Mouse (Mus musculus): Measurements from ENCODE around the gene Zc3hav1. TPM values are rescaled to one million over a fixed set of nuclear protein-coding genes. Genes with fewer than 3 reads are reported as not detected.

Gene Zc3hav1
- polyA plus RNA-seq, 1 experiment from 2014 or later = 1.7 TPM

DNA sequence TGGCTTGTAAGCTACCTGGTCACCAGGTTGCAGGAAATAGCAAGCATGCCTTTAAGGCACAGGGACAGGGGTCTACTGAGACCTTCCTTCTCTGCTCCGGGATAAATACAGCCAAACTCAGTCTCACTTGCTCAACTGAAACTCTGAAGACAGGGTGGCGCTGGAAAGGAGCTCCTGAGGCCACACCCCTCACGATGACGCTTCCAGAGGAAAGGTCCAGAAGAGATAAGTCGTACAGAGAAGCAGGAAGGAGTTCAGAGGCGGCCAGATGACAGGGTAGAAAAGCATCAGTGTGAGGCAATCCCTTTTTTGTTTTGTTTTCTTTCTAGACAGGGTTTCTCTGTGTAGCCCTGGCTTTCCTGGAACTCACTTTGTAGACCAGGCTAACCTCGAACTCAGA lies 8.6 kb downstream of the Zc3hav1 start:
- H3K9me3 ChIP-seq (ENCODE audit: control insufficient read depth, low read length) = no peaks in the 10 kb centered on the region
- H3K9ac ChIP-seq (ENCODE audit: low read depth, low read length) = no peak overlapping the region
- WGBS = 58% methylated on average over 7 of the region's 7 CpGs
- H3K4me1 ChIP-seq (replicated peaks; ENCODE audit: control insufficient read depth, insufficient read depth, low read length) = no peaks in the 10 kb centered on the region
- H3K4me2 ChIP-seq (replicated peaks; ENCODE audit: low read depth, low read length) = no peak overlapping the region
- DNase-seq (ENCODE audit: low spot score) (no peak), ATAC-seq (ENCODE audit: low FRiP score) (no peak)
- no peak overlapping the region for H3K27ac ChIP-seq (ENCODE audit: low read depth, low read length)
- peaks cover 3% of the 10 kb centered on the region; the same call in 1 of the 2 replicates for H3K27me3 ChIP-seq (ENCODE audit: control insufficient read depth, insufficient read depth, low read length)
- no peak overlapping the region for H3K4me3 ChIP-seq (ENCODE audit: low read depth, low read length)
- no peaks in the 10 kb centered on the region for H3K36me3 ChIP-seq (ENCODE audit: control insufficient read depth, insufficient read depth, low read length)

DNA sequence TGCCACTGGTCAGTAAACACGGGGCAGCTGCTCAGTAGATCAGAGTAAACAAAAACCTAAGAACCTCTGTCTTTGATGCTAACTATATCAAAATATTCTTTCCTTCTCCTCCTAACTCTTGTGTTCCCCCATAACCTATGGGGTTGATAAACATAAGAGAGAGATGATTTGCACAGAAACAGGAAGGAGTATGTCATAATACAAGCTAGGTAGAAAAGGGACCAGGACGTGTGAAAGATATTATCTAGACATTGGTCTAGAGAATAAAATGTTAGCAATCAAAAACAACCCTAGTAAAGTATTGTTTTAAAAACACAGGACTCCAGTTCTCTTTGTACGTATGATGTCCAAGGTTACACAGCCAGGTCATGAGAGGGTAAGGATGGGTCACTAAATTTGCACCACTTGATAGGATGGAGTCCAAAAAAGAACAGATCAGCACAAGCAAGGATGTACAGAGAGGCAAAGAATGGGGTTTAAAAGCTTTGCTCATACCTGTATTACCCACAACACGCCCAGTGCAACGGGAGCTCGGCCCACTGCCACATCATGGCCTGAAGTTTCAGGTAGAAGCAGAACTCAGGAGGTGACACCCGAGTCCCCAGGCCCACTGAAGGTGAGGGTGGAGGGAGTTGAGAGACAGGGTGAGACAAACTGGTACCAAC lies 10.3 kb downstream of the Zc3hav1 start:
- Histone ChIP-seq H3K9ac (ENCODE audit: low read depth, low read length) (no peak overlapping the region), H3K27me3 (ENCODE audit: control insufficient read depth, insufficient read depth, low read length) (no peaks in the 10 kb centered on the region), H3K27ac (ENCODE audit: low read depth, low read length) (no peak overlapping the region), H3K36me3 (ENCODE audit: control insufficient read depth, insufficient read depth, low read length) (no peaks in the 10 kb centered on the region), H3K4me3 (ENCODE audit: low read depth, low read length) (no peak overlapping the region), H3K4me1 (replicated peaks; ENCODE audit: control insufficient read depth, insufficient read depth, low read length) (no peaks in the 10 kb centered on the region), H3K4me2 (replicated peaks; ENCODE audit: low read depth, low read length) (no peak overlapping the region), H3K9me3 (ENCODE audit: control insufficient read depth, low read length) (no peaks in the 10 kb centered on the region)
- 78% methylated on average over 7 of the region's 7 CpGs for WGBS
- DNase-seq (ENCODE audit: low spot score) (no peak), ATAC-seq (ENCODE audit: low FRiP score) (no peak)

DNA sequence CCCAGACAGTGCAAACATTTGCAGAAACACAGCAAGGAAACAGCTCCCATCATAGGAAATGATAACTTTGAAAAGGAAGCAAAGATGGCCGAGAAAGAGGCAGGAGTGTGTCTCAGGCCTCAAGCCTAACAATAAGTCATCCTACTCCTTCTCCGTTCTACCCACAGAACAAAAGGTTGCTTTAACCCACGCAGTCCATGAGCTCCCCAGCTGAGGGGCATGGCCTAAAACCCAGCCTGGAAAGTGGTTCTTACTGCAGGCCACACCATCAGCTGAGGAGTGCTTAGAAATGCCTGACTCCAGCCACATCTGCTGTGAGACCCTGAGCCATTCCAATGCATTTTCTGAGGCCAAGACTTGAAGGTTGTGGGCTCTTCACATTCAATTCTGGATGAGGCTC lies 10.8 kb downstream of the Zc3hav1 start:
- 56% methylated on average over 3 of the region's 3 CpGs for WGBS
- Histone ChIP-seq H3K27ac (ENCODE audit: low read depth, low read length) (no peak overlapping the region), H3K36me3 (ENCODE audit: control insufficient read depth, insufficient read depth, low read length) (no peaks in the 10 kb centered on the region), H3K9me3 (ENCODE audit: control insufficient read depth, low read length) (no peaks in the 10 kb centered on the region), H3K4me3 (ENCODE audit: low read depth, low read length) (no peak overlapping the region), H3K9ac (ENCODE audit: low read depth, low read length) (no peak overlapping the region), H3K4me2 (replicated peaks; ENCODE audit: low read depth, low read length) (no peak overlapping the region), H3K4me1 (replicated peaks; ENCODE audit: control insufficient read depth, insufficient read depth, low read length) (no peaks in the 10 kb centered on the region), H3K27me3 (ENCODE audit: control insufficient read depth, insufficient read depth, low read length) (no peaks in the 10 kb centered on the region)
- DNase-seq (ENCODE audit: low spot score) = no peak
- no peak for ATAC-seq (ENCODE audit: low FRiP score)

DNA sequence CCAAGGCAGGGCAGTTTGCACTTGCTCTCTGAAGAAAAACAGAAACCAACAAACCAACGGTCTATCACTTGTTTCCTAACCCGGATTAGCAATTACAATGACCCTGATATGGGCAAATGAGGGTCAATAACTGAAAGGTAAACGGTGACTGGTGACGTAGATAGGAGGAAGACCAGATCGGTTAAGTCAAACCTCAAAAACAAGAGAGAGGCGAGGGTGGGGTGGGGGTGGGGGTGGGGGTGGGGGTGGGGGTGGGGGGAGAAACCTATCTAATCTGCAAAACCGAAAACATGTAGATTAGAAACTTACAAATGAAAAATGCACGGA lies 11.8 kb downstream of the Zc3hav1 start:
- ATAC-seq (ENCODE audit: low FRiP score) = no peak
- Histone ChIP-seq H3K27me3 (ENCODE audit: control insufficient read depth, insufficient read depth, low read length) (no peaks in the 10 kb centered on the region), H3K9ac (ENCODE audit: low read depth, low read length) (no peak overlapping the region), H3K4me2 (replicated peaks; ENCODE audit: low read depth, low read length) (no peak overlapping the region), H3K4me3 (ENCODE audit: low read depth, low read length) (no peak overlapping the region), H3K4me1 (replicated peaks; ENCODE audit: control insufficient read depth, insufficient read depth, low read length) (no peaks in the 10 kb centered on the region), H3K36me3 (ENCODE audit: control insufficient read depth, insufficient read depth, low read length) (no peaks in the 10 kb centered on the region), H3K27ac (ENCODE audit: low read depth, low read length) (no peak overlapping the region), H3K9me3 (ENCODE audit: control insufficient read depth, low read length) (no peaks in the 10 kb centered on the region)
- WGBS = 83% methylated on average over 8 of the region's 8 CpGs
- DNase-seq (ENCODE audit: low spot score) = no peak

DNA sequence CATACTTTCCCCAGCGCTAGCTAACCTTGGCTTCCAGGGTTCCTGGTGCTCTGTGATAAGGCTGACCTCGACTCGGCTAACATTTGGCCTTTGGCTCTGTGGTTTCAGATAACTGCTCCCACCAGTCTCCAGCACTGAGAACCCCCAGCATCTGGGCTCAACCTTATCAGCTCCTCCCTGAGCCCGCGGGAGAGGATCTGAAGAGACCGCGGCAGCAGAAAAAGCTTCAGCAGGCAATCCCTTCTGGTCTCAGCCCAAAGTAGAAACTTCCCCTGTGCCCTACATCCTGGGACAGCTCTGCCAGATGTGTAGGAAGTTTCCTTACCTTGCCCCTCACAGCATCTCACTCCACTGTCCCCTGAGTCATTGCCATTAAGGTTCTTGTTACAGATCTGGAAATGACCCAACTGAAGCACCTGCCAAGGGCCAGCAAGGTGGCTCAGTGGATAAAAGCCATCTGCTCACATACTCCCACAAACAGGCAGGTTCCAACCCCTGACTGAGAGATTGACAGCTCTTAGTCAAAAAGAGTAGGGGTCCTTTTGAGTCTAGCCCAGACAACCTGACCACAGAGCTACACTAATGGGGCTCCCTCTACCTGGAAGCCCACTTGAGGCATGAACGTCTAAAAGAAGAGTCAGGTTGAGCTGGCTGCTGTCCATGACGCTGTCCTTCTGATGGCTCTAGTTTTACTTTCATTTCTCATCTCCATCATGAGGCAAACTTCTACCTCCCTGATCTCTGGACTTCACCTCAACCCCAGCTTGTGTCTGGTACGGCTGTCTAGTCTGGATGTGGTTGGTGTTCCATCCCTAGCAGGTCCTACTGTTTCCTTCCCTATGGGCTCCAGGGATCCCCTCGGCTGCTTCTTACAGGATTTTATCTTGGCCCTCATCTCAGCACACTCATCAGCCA lies 12.4 kb downstream of the Zc3hav1 start:
- Histone ChIP-seq H3K9me3 (ENCODE audit: control insufficient read depth, low read length) (no peaks in the 10 kb centered on the region), H3K27ac (ENCODE audit: low read depth, low read length) (no peak overlapping the region), H3K36me3 (ENCODE audit: control insufficient read depth, insufficient read depth, low read length) (no peaks in the 10 kb centered on the region), H3K4me1 (replicated peaks; ENCODE audit: control insufficient read depth, insufficient read depth, low read length) (no peaks in the 10 kb centered on the region), H3K4me2 (replicated peaks; ENCODE audit: low read depth, low read length) (no peak overlapping the region), H3K9ac (ENCODE audit: low read depth, low read length) (no peak overlapping the region), H3K27me3 (ENCODE audit: control insufficient read depth, insufficient read depth, low read length) (no peaks in the 10 kb centered on the region), H3K4me3 (ENCODE audit: low read depth, low read length) (no peak overlapping the region)
- 66% methylated on average over 11 of the region's 11 CpGs for WGBS
- no peak for ATAC-seq (ENCODE audit: low FRiP score)
- no peak for DNase-seq (ENCODE audit: low spot score)

DNA sequence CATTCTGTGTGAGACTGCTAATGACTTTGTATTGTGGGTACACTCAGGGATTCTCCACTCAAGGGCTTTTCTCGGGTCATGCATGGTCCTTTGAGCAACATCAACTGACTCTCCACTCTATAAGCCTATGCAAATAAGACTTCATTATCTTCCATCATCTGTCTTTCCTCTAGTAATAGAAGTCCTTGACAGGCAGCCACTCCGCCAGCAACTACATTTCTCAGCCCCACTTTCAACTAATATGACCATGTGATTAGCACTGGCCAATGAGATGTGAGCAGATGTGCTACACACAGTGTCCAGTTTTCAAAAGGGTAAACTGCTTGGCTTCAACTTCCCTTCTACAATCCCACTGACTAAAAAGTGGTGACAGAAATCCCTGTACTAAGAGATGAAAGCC lies 15.3 kb downstream of the Zc3hav1 start:
- Histone ChIP-seq H3K4me1 (replicated peaks; ENCODE audit: control insufficient read depth, insufficient read depth, low read length) (no peaks in the 10 kb centered on the region), H3K27me3 (ENCODE audit: control insufficient read depth, insufficient read depth, low read length) (no peaks in the 10 kb centered on the region), H3K27ac (ENCODE audit: low read depth, low read length) (no peak overlapping the region), H3K4me3 (ENCODE audit: low read depth, low read length) (no peak overlapping the region), H3K36me3 (ENCODE audit: control insufficient read depth, insufficient read depth, low read length) (no peaks in the 10 kb centered on the region), H3K9ac (ENCODE audit: low read depth, low read length) (no peak overlapping the region), H3K9me3 (ENCODE audit: control insufficient read depth, low read length) (no peaks in the 10 kb centered on the region), H3K4me2 (replicated peaks; ENCODE audit: low read depth, low read length) (no peak overlapping the region)
- 70% methylated on average over 2 of the region's 2 CpGs for WGBS
- ATAC-seq (ENCODE audit: low FRiP score) = no peak
- no peak for DNase-seq (ENCODE audit: low spot score)

DNA sequence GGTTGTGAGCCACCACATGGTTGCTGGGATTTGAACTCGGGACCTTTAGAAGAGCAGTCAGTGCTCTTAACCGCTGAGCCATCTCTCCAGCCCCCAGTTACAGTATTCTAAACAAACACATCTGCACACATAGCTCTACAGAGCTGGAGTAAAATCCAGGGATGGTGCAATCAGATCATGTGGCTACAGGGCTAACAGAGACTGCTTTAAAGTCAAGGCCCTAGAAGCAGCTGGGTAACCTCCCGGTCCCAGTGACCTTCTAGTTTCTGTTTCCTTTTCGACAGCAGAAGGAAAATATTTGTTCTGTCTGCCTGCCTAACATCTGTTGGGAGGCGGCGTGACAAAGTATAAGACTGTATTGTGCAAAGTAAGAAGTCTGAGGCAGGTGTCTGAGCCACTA lies 16.5 kb downstream of the Zc3hav1 start:
- DNase-seq (ENCODE audit: low spot score) (no peak), ATAC-seq (ENCODE audit: low FRiP score) (no peak)
- Histone ChIP-seq H3K4me2 (replicated peaks; ENCODE audit: low read depth, low read length) (no peak overlapping the region), H3K36me3 (ENCODE audit: control insufficient read depth, insufficient read depth, low read length) (no peaks in the 10 kb centered on the region), H3K27ac (ENCODE audit: low read depth, low read length) (no peak overlapping the region), H3K4me1 (replicated peaks; ENCODE audit: control insufficient read depth, insufficient read depth, low read length) (no peaks in the 10 kb centered on the region), H3K27me3 (ENCODE audit: control insufficient read depth, insufficient read depth, low read length) (no peaks in the 10 kb centered on the region), H3K9ac (ENCODE audit: low read depth, low read length) (no peak overlapping the region), H3K9me3 (ENCODE audit: control insufficient read depth, low read length) (no peaks in the 10 kb centered on the region), H3K4me3 (ENCODE audit: low read depth, low read length) (no peak overlapping the region)
- 80% methylated on average over 6 of the region's 6 CpGs for WGBS

DNA sequence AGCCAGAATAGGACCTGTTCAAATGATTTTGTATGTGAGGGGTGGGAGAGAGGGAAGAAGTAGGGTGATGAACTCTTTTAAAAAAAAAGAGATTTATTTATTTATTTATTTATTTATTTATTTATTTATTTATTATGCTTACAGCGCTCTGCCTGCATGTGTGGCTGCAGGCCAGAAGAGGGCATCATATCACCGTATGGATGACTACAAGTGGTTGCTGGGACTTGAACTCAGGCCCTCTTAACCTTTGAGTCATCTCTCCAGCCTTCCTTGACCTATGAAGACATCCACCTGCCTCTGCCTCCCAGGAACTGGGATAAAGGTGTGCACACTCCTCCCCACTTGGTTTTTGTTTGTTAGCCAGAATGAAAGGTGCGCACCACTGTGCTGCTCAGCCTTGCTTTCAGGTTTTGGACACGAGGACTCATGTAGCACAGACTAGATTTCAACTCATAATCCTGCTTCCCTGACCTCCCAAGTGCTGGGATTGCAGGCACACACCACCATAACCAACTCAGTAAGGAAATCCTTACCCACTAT lies 17.2 kb downstream of the Zc3hav1 start:
- Histone ChIP-seq H3K4me2 (replicated peaks; ENCODE audit: low read depth, low read length) (no peak overlapping the region), H3K9ac (ENCODE audit: low read depth, low read length) (no peak overlapping the region), H3K27me3 (ENCODE audit: control insufficient read depth, insufficient read depth, low read length) (no peaks in the 10 kb centered on the region), H3K27ac (ENCODE audit: low read depth, low read length) (no peak overlapping the region), H3K36me3 (ENCODE audit: control insufficient read depth, insufficient read depth, low read length) (no peaks in the 10 kb centered on the region), H3K9me3 (ENCODE audit: control insufficient read depth, low read length) (no peaks in the 10 kb centered on the region), H3K4me1 (replicated peaks; ENCODE audit: control insufficient read depth, insufficient read depth, low read length) (no peaks in the 10 kb centered on the region), H3K4me3 (ENCODE audit: low read depth, low read length) (no peak overlapping the region)
- 90% methylated on average over 4 of the region's 4 CpGs for WGBS
- no peak for DNase-seq (ENCODE audit: low spot score)
- no peak for ATAC-seq (ENCODE audit: low FRiP score)

DNA sequence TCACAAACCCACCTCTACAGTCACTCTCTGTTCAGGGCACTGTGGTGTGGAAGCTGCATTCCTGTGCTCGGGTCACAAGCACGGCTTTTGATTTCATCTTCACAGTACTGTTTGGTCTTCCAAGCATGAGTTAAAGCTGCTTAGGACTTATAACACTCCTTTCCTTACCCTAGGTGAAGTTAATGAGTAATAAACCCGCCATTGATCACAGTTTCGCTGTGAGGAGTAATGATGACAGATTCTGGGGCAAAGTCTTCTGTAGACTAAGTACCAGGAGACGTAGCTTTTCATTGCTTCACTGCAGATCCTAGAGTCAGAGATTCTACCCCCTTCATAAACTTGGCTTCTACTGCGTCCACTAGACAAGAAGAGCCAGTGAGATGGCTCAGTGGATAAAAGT lies 19.1 kb downstream of the Zc3hav1 start:
- H3K9me3 ChIP-seq (ENCODE audit: control insufficient read depth, low read length) = no peaks in the 10 kb centered on the region
- no peak overlapping the region for H3K4me2 ChIP-seq (replicated peaks; ENCODE audit: low read depth, low read length)
- H3K27ac ChIP-seq (ENCODE audit: low read depth, low read length) = no peak overlapping the region
- DNase-seq (ENCODE audit: low spot score) (no peak), ATAC-seq (ENCODE audit: low FRiP score) (no peak)
- H3K4me1 ChIP-seq (replicated peaks; ENCODE audit: control insufficient read depth, insufficient read depth, low read length) = no peaks in the 10 kb centered on the region
- H3K9ac ChIP-seq (ENCODE audit: low read depth, low read length) = no peak overlapping the region
- H3K4me3 ChIP-seq (ENCODE audit: low read depth, low read length) = no peak overlapping the region
- no peaks in the 10 kb centered on the region for H3K27me3 ChIP-seq (ENCODE audit: control insufficient read depth, insufficient read depth, low read length)
- no peaks in the 10 kb centered on the region for H3K36me3 ChIP-seq (ENCODE audit: control insufficient read depth, insufficient read depth, low read length)
- WGBS = 84% methylated on average over 6 of the region's 6 CpGs
